Mouse (Mus musculus): ENCODE results near the gene Fsd1. TPM values are rescaled to one million over a fixed set of nuclear protein-coding genes. Genes with fewer than 3 reads are reported as not detected.
A peak's percentile ranks its signal among the peaks of the same experiment; 100 is the strongest.
"Not testable (repeated sequence)": the region's sequence is repeated elsewhere in the genome, so short reads cannot be mapped to it uniquely, and the experiment has no call there.

Fsd1 gene
- total RNA-seq (2014; fragmentation: Nextera tagmentation) (not detected in 2 replicates), total RNA-seq (2017) (0.27 TPM in 1 of 2 replicates, not detected in the other), polyA plus RNA-seq (2012) (not detected in 2 replicates)

- ATAC-seq (ENCODE audit: extremely low read depth, insufficient number of reproducible peaks, low FRiP score, poor library complexity, severe bottlenecking) (no peak), DNase-seq (ENCODE audit: low spot score) (no peak)
- H3K4me1 ChIP-seq (ENCODE audit: insufficient read depth, low read depth, low read length): peaks cover 8% of the 10 kb centered on the region
- H3K36me3 ChIP-seq (replicated peaks): no peaks in the 10 kb centered on the region
- no peaks in the 10 kb centered on the region for H3K9me3 ChIP-seq (replicated peaks)
- no peak within 1 kb of the TSS for H3K4me3 ChIP-seq (ENCODE audit: low read depth, low read length)
- TF ChIP-seq POLR2AphosphoS5 (IDR thresholded peaks at IDR 0.05; ENCODE audit: insufficient replicate concordance, low read depth, low read length) (no peak), TAL1 (conservative IDR thresholded peaks at IDR 0.05; ENCODE audit: low read depth, low read length) (no peak), GATA2 (IDR thresholded peaks at IDR 0.05; ENCODE audit: borderline replicate concordance, low read depth, low read length) (no peak), CTCF (IDR thresholded peaks at IDR 0.05; ENCODE audit: low read depth, low read length) (no peak), GATA1 (IDR thresholded peaks at IDR 0.05; ENCODE audit: borderline replicate concordance, low read length) (no peak)
- peaks cover 60% of the 10 kb centered on the region for H3K27me3 ChIP-seq (ENCODE audit: insufficient read depth, low read length)
Observed at GRCm38 (mm10) chr17:55986030-55986961, at the start of gene Fsd1. Gene Fsd1, plus strand, starts transcription at chr17:55986509.

DNA sequence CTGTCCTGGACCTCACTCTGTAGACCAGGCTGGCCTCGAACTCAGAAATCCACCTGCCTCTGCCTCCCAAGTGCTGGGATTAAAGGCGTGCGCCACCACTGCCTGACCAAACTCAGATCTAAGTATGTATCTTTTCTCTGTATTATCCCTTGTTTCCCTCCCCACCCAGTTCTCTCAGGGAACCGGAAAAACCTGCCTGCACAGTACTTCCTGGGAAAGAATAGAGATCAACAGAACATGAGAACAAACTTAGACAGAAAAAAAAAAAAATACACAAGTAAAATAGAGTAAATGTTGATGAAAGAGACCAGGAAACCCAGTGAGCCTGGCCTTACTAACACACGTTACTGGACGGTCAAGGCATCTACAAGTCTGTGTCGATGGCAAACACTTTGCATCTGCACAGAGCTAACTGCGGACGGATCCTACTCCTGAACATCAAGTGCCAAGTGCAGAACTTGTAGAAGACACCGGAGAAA lies 41.9 kb upstream of the Fsd1 start:
- H3K4me3 ChIP-seq (ENCODE audit: low read depth, low read length): peak overlapping the region; percentile 74
- not testable (repeated sequence) for DNase-seq (ENCODE audit: low spot score); H3K36me3 ChIP-seq (replicated peaks); H3K9me3 ChIP-seq (replicated peaks); H3K27me3 ChIP-seq (ENCODE audit: insufficient read depth, low read length)
- peaks cover 11% of the 10 kb centered on the region for H3K4me1 ChIP-seq (ENCODE audit: insufficient read depth, low read depth, low read length)
- peak; percentile 9; the same call in 1 of the 2 replicates for ATAC-seq (ENCODE audit: extremely low read depth, insufficient number of reproducible peaks, low FRiP score, poor library complexity, severe bottlenecking)

- Histone ChIP-seq H3K4me3 (ENCODE audit: low read depth, low read length) (peak overlapping the region; percentile 74), H3K4me1 (ENCODE audit: insufficient read depth, low read depth, low read length) (peaks cover 11% of the 10 kb centered on the region)
- DNase-seq (ENCODE audit: low spot score); H3K36me3 ChIP-seq (replicated peaks); H3K27me3 ChIP-seq (ENCODE audit: insufficient read depth, low read length); H3K9me3 ChIP-seq (replicated peaks): not testable (repeated sequence)
- peak; percentile 97 for ATAC-seq (ENCODE audit: extremely low read depth, insufficient number of reproducible peaks, low FRiP score, poor library complexity, severe bottlenecking)
Observed at GRCm38 (mm10) chr17:55944866-55945682, 41.2 kb upstream of the Fsd1 start.

GRCm38 (mm10) chr17:55945696-55946095 lies 40.6 kb upstream of the Fsd1 start:
- Histone ChIP-seq H3K36me3 (replicated peaks) (no peaks in the 10 kb centered on the region), H3K4me1 (ENCODE audit: insufficient read depth, low read depth, low read length) (peaks cover 11% of the 10 kb centered on the region), H3K9me3 (replicated peaks) (no peaks in the 10 kb centered on the region), H3K27me3 (ENCODE audit: insufficient read depth, low read length) (peaks cover 10% of the 10 kb centered on the region), H3K4me3 (ENCODE audit: low read depth, low read length) (peak overlapping the region; percentile 74)
- DNase-seq (ENCODE audit: low spot score) (no peak), ATAC-seq (ENCODE audit: extremely low read depth, insufficient number of reproducible peaks, low FRiP score, poor library complexity, severe bottlenecking) (no peak)
- TF ChIP-seq TAL1 (conservative IDR thresholded peaks at IDR 0.05; ENCODE audit: low read depth, low read length): no peak
- no peak for TF ChIP-seq POLR2AphosphoS5 (IDR thresholded peaks at IDR 0.05; ENCODE audit: insufficient replicate concordance, low read depth, low read length)
- TF ChIP-seq GATA1 (IDR thresholded peaks at IDR 0.05; ENCODE audit: borderline replicate concordance, low read length): no peak
- TF ChIP-seq CTCF (IDR thresholded peaks at IDR 0.05; ENCODE audit: low read depth, low read length): no peak

DNA sequence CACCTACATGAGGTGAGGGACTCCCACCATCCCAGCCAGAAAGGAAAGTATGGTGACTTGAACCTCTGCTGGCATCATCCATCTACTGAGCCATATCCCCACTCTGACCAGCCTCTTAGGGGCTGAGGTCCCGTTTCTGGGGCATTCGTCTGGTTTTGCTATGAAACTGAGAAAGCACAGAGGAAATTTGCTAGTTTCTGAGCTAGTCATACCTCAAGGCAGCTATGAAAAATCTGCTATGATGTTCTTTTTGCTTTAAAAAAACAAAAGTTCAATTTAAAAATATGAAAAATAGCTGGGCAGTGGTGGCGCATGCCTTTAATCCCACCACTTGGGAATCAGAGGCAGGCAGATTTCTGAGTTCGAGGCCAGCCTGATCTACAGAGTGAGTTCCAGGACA lies 37.7 kb upstream of the Fsd1 start:
- no peak for ATAC-seq (ENCODE audit: extremely low read depth, insufficient number of reproducible peaks, low FRiP score, poor library complexity, severe bottlenecking)
- TF ChIP-seq TAL1 (conservative IDR thresholded peaks at IDR 0.05; ENCODE audit: low read depth, low read length) (no peak), POLR2AphosphoS5 (IDR thresholded peaks at IDR 0.05; ENCODE audit: insufficient replicate concordance, low read depth, low read length) (no peak), GATA2 (IDR thresholded peaks at IDR 0.05; ENCODE audit: borderline replicate concordance, low read depth, low read length) (no peak), CTCF (IDR thresholded peaks at IDR 0.05; ENCODE audit: low read depth, low read length) (no peak), GATA1 (IDR thresholded peaks at IDR 0.05; ENCODE audit: borderline replicate concordance, low read length) (no peak)

DNA sequence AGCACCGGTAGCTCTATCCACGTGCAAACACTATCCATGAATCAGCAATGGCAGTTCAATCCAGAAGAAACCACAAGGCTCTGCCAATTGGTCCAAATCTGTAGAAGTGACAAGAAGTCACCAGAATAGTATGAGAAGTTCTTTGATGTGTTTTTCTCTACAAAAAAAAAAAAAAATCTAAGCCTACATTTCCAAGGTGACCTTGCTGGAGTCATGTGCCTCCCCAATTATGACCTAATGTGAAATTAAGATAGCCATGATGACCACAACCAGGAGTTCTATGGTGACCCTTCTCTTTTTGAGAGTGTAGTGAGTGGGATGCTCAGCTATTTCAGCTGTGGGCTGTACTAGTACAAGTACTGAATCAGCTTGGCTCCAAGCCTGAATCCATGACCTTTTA lies 36.9 kb upstream of the Fsd1 start, which contains the start of gene Zfp119b:
TSS of gene Zfp119b (minus strand) at position 101 of the 400 bp plus-strand sequence.
- Histone ChIP-seq H3K4me1 (ENCODE audit: insufficient read depth, low read depth, low read length) (peaks cover 21% of the 10 kb centered on the region), H3K4me3 (ENCODE audit: low read depth, low read length) (no peak within 1 kb of the TSS), H3K36me3 (replicated peaks) (no peaks in the 10 kb centered on the region), H3K27me3 (ENCODE audit: insufficient read depth, low read length) (peaks cover 32% of the 10 kb centered on the region), H3K9me3 (replicated peaks) (no peaks in the 10 kb centered on the region)
- ATAC-seq (ENCODE audit: extremely low read depth, insufficient number of reproducible peaks, low FRiP score, poor library complexity, severe bottlenecking) (no peak), DNase-seq (ENCODE audit: low spot score) (no peak)
- no peak for TF ChIP-seq GATA1 (IDR thresholded peaks at IDR 0.05; ENCODE audit: borderline replicate concordance, low read length)
- no peak for TF ChIP-seq POLR2AphosphoS5 (IDR thresholded peaks at IDR 0.05; ENCODE audit: insufficient replicate concordance, low read depth, low read length)
- no peak for TF ChIP-seq TAL1 (conservative IDR thresholded peaks at IDR 0.05; ENCODE audit: low read depth, low read length)
- no peak for TF ChIP-seq GATA2 (IDR thresholded peaks at IDR 0.05; ENCODE audit: borderline replicate concordance, low read depth, low read length)
- no peak for TF ChIP-seq CTCF (IDR thresholded peaks at IDR 0.05; ENCODE audit: low read depth, low read length)

More for the DNA sequence above, 37.7 kb upstream of the Fsd1 start:
- DNase-seq (ENCODE audit: low spot score): no peak
- peaks cover 20% of the 10 kb centered on the region for H3K4me1 ChIP-seq (ENCODE audit: insufficient read depth, low read depth, low read length)
- H3K4me3 ChIP-seq (ENCODE audit: low read depth, low read length): no peak overlapping the region
- H3K36me3 ChIP-seq (replicated peaks): no peaks in the 10 kb centered on the region
- peaks cover 25% of the 10 kb centered on the region for H3K27me3 ChIP-seq (ENCODE audit: insufficient read depth, low read length)
- H3K9me3 ChIP-seq (replicated peaks): no peaks in the 10 kb centered on the region
